Mouse (Mus musculus): Measurements from ENCODE around the gene Rnf225.
"Not testable (repeated sequence)": the region's sequence is repeated elsewhere in the genome, so short reads cannot be mapped to it uniquely, and the experiment has no call there.

Rnf225 gene

GRCm38 (mm10) chr7:12927191-12927680 lies at the start of gene Rnf225:
Rnf225 (plus strand) TSS chr7:12927416.
- no peak for DNase-seq

GRCm38 (mm10) chr7:12880036-12880435 lies 47.2 kb upstream of the Rnf225 start:
- DNase-seq: no peak

- not testable (repeated sequence) for DNase-seq
Measured at GRCm38 (mm10) chr7:12880497-12880896, 46.7 kb upstream of the Rnf225 start.

- peak; percentile 97 for DNase-seq
Measured at GRCm38 (mm10) chr7:12880911-12881660, 46.1 kb upstream of the Rnf225 start, which contains the start of gene Zfp128. Zfp128 (plus strand) TSS chr7:12881177.

GRCm38 (mm10) chr7:12886563-12887266 lies 40.5 kb upstream of the Rnf225 start:
- DNase-seq: no peak

GRCm38 (mm10) chr7:12887585-12887984 lies 39.6 kb upstream of the Rnf225 start:
- no peak for DNase-seq

- DNase-seq: no peak
Measured at GRCm38 (mm10) chr7:12890928-12891327, 36.3 kb upstream of the Rnf225 start.

GRCm38 (mm10) chr7:12891334-12891733 lies 35.9 kb upstream of the Rnf225 start:
- DNase-seq: no peak

GRCm38 (mm10) chr7:12897655-12898410 lies 29.4 kb upstream of the Rnf225 start, which contains the start of gene Zscan22:
Zscan22 (plus strand) TSS chr7:12897815.
- DNase-seq: peak; percentile 97

- DNase-seq: no peak
Measured at GRCm38 (mm10) chr7:12901517-12901916, 25.7 kb upstream of the Rnf225 start.

- no peak for DNase-seq
Measured at GRCm38 (mm10) chr7:12903623-12904022, 23.6 kb upstream of the Rnf225 start.

GRCm38 (mm10) chr7:12905146-12905545 lies 22.1 kb upstream of the Rnf225 start:
- no peak for DNase-seq

- DNase-seq: peak; percentile 86
Measured at GRCm38 (mm10) chr7:12909498-12909962, 17.7 kb upstream of the Rnf225 start.

- peak; percentile 85 for DNase-seq
Measured at GRCm38 (mm10) chr7:12910181-12910668, 17.0 kb upstream of the Rnf225 start.

- DNase-seq: peak; percentile 46
Measured at GRCm38 (mm10) chr7:12913556-12913955, 13.7 kb upstream of the Rnf225 start.

- not testable (repeated sequence) for DNase-seq
Measured at GRCm38 (mm10) chr7:12920495-12920894, 6.7 kb upstream of the Rnf225 start.

- DNase-seq: no peak
Measured at GRCm38 (mm10) chr7:12921318-12921704, 5.9 kb upstream of the Rnf225 start.

GRCm38 (mm10) chr7:12921705-12922465 lies 5.3 kb upstream of the Rnf225 start, which contains the start of gene Rps5:
Rps5 (plus strand) TSS chr7:12922290.
- DNase-seq: peak; percentile 100

GRCm38 (mm10) chr7:12922729-12923128 lies 4.5 kb upstream of the Rnf225 start:
- no peak for DNase-seq

GRCm38 (mm10) chr7:12926316-12926715 lies 900 bp upstream of the Rnf225 start:
- DNase-seq: no peak

- peak; percentile 22 for DNase-seq
Measured at GRCm38 (mm10) chr7:12927693-12928589, 725 bp downstream of the Rnf225 start.
